Mouse (Mus musculus) ES-E14 (cell line): Measurements from ENCODE around the gene Idi2.
A peak's percentile ranks its signal among the peaks of the same experiment; 100 is the strongest.

Experiments used
- CHD2 ChIP-seq: IDR thresholded peaks from 2 replicates; pipeline ENCODE4 v1.6.1; 2014; ENCODE audit warnings: mild to moderate bottlenecking, low read depth, low read length, inconsistent platforms
- HCFC1 ChIP-seq: IDR thresholded peaks from 2 replicates; pipeline ENCODE4 v1.6.1; 2012; ENCODE audit warnings: low read length, inconsistent platforms, borderline replicate concordance; ENCODE audit not compliant: insufficient read depth
- MAFK ChIP-seq: IDR thresholded peaks from 2 replicates; pipeline ENCODE4 v1.6.1; 2014; ENCODE audit warnings: mild to moderate bottlenecking, low read depth, low read length, inconsistent platforms; ENCODE audit not compliant: insufficient read depth

- peak; percentile 79; the same call in 1 of the 2 replicates for TF ChIP-seq HCFC1
- no peak for TF ChIP-seq CHD2
- TF ChIP-seq MAFK = no peak
These were observed 43.5 kb downstream of the Idi2 start, which contains the start of gene Gtpbp4 for GRCm38 (mm10) chr13:8995990-8996786.
